Mouse (Mus musculus) olfactory bulb, adult 2 months (tissue): ENCODE measurements around the gene Gbp6.

ENCODE experiments used
- CTCF ChIP-seq: fragments of 200-500 bp; IDR thresholded peaks from 2 replicates; pipeline ENCODE4 v1.5.1; 2012; ENCODE audit warnings: low read depth, mild to moderate bottlenecking, low read length, moderate library complexity; ENCODE audit not compliant: insufficient read depth
- POLR2A ChIP-seq: fragments of 200-500 bp; IDR thresholded peaks from 2 replicates; pipeline ENCODE4 v1.6.1; 2012; ENCODE audit warnings: mild to moderate bottlenecking, low read depth, low read length, moderate library complexity; ENCODE audit not compliant: insufficient read depth

DNA sequence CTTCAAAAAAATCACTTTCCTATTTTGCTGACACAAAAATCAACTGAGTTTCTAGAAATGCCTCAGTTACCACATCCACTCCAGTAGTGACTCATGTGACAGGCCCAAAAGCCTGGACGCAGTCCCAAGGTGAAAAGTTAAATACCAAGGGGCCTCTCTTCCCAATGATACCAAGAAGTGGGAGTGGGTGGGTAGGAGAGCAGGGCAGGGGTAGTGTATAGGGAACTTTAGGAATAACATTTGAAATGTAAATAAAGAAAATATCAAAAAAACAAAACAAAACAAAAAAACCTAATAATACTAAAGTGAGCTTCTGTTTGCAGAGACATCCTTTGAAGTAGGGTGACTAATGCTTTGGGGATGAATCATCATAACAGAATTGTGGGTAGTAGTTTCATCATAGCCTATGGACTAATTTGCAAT lies 12.7 kb upstream of the Gbp6 start:
- TF ChIP-seq CTCF: no peak
- TF ChIP-seq POLR2A: no peak
